23 mouse cellular contexts compared by ENCODE assay signal in the genomic region with DNA sequence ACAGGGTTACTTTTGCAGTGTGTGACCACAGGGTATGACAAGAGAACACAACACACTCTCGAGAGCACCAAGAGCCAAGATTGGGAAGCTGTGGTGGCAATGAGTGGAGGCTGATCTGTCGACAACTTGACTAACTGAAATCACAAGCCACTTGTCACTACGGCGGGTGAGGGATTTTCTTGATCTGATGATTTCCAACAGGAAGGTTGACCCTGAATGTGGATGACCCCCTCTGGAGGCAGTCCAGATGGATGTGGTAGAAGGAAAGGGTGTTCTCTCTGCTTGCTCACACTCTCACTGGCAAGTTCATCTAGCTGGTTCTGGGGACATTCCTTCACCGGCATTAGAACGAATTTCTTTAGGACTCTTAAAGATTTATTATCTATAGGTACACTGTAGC. TPM values are rescaled to one million over a fixed set of nuclear protein-coding genes. Genes with fewer than 3 reads are reported as not detected.
"Had no signal": no experiment of that assay in that cellular context is flagged by ENCODE, and none has a peak within 500 bp of the region (broad histone marks: within the 10 kb centered on the region; RNA-seq: fewer than 3 reads in every experiment).

No protein-coding gene starts in this region.

- H3K4me2 ChIP-seq: liver, embryonic 11.5 days; liver, embryonic 13.5 days; liver, embryonic 15.5 days; lung, embryonic 15.5 days; midbrain, embryonic 11.5 days; midbrain, embryonic 13.5 days; midbrain, embryonic 15.5 days; neural tube, embryonic 12.5 days; stomach, embryonic 15.5 days had no signal

- H3K9ac ChIP-seq: liver, embryonic 13.5 days; liver, embryonic 15.5 days; liver, postnatal 0 days; lung, embryonic 15.5 days; midbrain, embryonic 13.5 days; midbrain, embryonic 15.5 days; neural tube, embryonic 12.5 days; stomach, embryonic 15.5 days had no signal

- H3K4me3 ChIP-seq: liver, embryonic 13.5 days; liver, embryonic 15.5 days; lung, embryonic 15.5 days; megakaryocyte, embryonic 14.5 days; midbrain, embryonic 13.5 days; midbrain, embryonic 15.5 days; neural tube, embryonic 12.5 days; stomach, embryonic 15.5 days had no signal

- H3K9me3 ChIP-seq: liver, embryonic 13.5 days; liver, embryonic 15.5 days; lung, embryonic 15.5 days; midbrain, embryonic 13.5 days; midbrain, embryonic 15.5 days; neural tube, embryonic 12.5 days; stomach, embryonic 15.5 days had no signal

- DNase-seq: liver, embryonic 13.5 days; liver, postnatal 0 days; right cerebral cortex, postnatal 14 days; thymus, adult 2 months; thymus, postnatal 25 days; thymus, postnatal 4 days had no signal

- H3K27ac ChIP-seq: liver, embryonic 13.5 days; liver, embryonic 15.5 days; lung, embryonic 15.5 days; macrophage; midbrain, embryonic 13.5 days; midbrain, embryonic 15.5 days; neural tube, embryonic 12.5 days; stomach, embryonic 15.5 days; stomach, postnatal 0 days had no signal

- H3K36me3 ChIP-seq: liver, embryonic 13.5 days; liver, embryonic 15.5 days; lung, embryonic 15.5 days; midbrain, embryonic 13.5 days; midbrain, embryonic 15.5 days; neural tube, embryonic 12.5 days; stomach, embryonic 15.5 days had no signal

- ATAC-seq: liver, postnatal 0 days; midbrain, embryonic 13.5 days; midbrain, embryonic 15.5 days had no signal

- H3K4me1 ChIP-seq: liver, embryonic 13.5 days; liver, embryonic 15.5 days; lung, embryonic 15.5 days; midbrain, embryonic 13.5 days; midbrain, embryonic 15.5 days; neural tube, embryonic 12.5 days; stomach, embryonic 15.5 days had no signal

- H3K27me3 ChIP-seq: liver, embryonic 13.5 days; liver, embryonic 15.5 days; lung, embryonic 15.5 days; midbrain, embryonic 13.5 days; midbrain, embryonic 15.5 days; neural tube, embryonic 12.5 days; stomach, embryonic 15.5 days had no signal

RNA-seq across cellular contexts. Expression of a gene that starts 30.3 kb away (rescaled TPM):
- total RNA-seq: megakaryocyte progenitor cell, adult 5-6 weeks; midbrain, postnatal 0 days; monocyte, adult 5-6 weeks; neutrophil, adult 5-6 weeks had no signal
- polyA plus RNA-seq: liver, embryonic 11.5 days; liver, embryonic 13.5 days; liver, embryonic 15.5 days; lung, embryonic 15.5 days; macrophage; midbrain, embryonic 11.5 days; midbrain, embryonic 13.5 days; midbrain, embryonic 15.5 days; midbrain, postnatal 0 days; neural tube, embryonic 12.5 days; neural tube, embryonic 14.5 days; spleen, adult 2 months; stomach, embryonic 15.5 days; stomach, postnatal 0 days had no signal
